Mouse (Mus musculus): ENCODE data around the gene Prr14l. TPM values are rescaled to one million over a fixed set of nuclear protein-coding genes. Genes with fewer than 3 reads are reported as not detected.
"Not testable (repeated sequence)": the region's sequence is repeated elsewhere in the genome, so short reads cannot be mapped to it uniquely, and the experiment has no call there.

Prr14l gene
- polyA plus RNA-seq, 1 experiment from 2014 or later, result 8.3 TPM

DNA sequence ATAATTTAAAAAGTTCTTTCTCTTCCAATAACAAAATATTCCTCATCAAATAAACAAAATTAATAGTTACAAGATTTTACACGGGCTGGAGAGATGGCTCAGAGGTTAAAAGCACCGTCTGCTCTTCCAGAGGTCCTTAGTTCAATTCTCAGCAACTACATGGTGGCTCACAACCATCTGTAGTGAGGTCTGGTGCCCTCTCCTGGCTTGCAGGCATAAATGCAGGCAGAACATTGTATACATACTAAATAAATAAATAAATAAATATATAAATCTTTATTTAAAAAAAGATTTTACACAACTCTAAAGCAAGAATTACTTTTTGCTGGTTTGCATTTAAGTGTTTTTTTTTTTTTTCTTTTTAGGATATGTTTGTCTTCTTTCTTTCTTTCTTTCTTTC lies 14.0 kb downstream of the Prr14l start:
- peaks cover 30% of the 10 kb centered on the region for H3K79me2 ChIP-seq (ENCODE audit: inconsistent target)
- H3K36me3 ChIP-seq (ENCODE audit: inconsistent target), result peaks cover 79% of the 10 kb centered on the region
- WGBS (ENCODE audit: missing documents), result 95% methylated on average over 2 of the region's 2 CpGs
- no peak overlapping the region for H3K4me3 ChIP-seq (ENCODE audit: inconsistent target)
- no peak overlapping the region for H3K27ac ChIP-seq

DNA sequence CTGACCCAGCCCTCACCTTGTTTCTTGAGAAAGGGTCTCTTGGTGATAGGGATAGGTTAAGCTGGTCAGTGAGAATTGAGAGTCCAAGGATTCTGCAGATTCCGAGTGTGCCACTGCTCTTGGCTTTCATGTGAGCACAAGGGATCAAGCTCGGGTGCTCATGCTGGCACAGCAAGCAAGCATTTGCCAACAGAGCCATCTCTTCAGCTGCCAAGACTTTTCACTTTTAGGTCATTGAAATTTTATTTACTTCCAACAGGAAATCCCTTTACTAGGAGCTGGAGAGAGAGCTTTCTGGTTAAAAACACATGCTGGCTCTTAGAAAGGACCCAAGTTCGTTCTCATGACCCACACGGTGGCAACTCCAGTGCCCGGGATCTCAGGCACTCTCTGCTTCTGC lies 17.1 kb downstream of the Prr14l start:
- Histone ChIP-seq H3K79me2 (ENCODE audit: inconsistent target) (peaks cover 15% of the 10 kb centered on the region; the same call in 1 of the 2 replicates), H3K27ac (no peak overlapping the region), H3K4me3 (ENCODE audit: inconsistent target) (no peak overlapping the region), H3K36me3 (ENCODE audit: inconsistent target) (peaks cover 71% of the 10 kb centered on the region)
- WGBS (ENCODE audit: missing documents), result 98% methylated on average over 4 of the region's 5 CpGs

DNA sequence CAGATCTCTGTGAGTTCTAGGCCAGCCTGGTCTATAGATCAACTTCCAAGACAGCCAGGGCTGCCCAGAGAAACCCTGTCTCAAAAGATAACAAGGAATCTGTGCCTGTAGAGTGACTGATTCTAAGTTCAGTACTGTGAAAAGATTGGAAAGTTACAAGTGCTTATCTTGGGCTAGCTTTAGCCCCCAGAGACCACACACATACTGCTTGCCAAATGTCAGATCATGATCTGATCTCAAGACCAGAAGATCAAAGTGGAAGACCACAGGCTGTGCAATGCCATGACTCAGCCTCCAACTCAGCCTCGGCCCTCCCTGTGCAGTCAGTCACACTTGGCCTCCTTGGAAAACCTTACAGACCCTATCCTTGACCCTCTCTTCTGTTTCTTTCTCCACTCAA lies 19.6 kb downstream of the Prr14l start:
- Histone ChIP-seq H3K79me2 (ENCODE audit: inconsistent target) (peaks cover 12% of the 10 kb centered on the region; the same call in 1 of the 2 replicates), H3K27ac (no peak overlapping the region), H3K36me3 (ENCODE audit: inconsistent target) (peaks cover 75% of the 10 kb centered on the region), H3K4me3 (ENCODE audit: inconsistent target) (no peak overlapping the region)
- WGBS (ENCODE audit: missing documents), result 100% methylated on average over 1 of the region's 1 CpGs

- 100% methylated on average over 2 of the region's 2 CpGs for WGBS (ENCODE audit: missing documents)
- H3K27ac ChIP-seq, result no peak overlapping the region
- H3K79me2 ChIP-seq (ENCODE audit: inconsistent target), result no peaks in the 10 kb centered on the region; the same call in 1 of the 2 replicates
- H3K4me3 ChIP-seq (ENCODE audit: inconsistent target), result no peak overlapping the region
- H3K36me3 ChIP-seq (ENCODE audit: inconsistent target), result peaks cover 74% of the 10 kb centered on the region
These were observed 24.0 kb downstream of the Prr14l start for GRCm38 (mm10) chr5:32830054-32830453.

DNA sequence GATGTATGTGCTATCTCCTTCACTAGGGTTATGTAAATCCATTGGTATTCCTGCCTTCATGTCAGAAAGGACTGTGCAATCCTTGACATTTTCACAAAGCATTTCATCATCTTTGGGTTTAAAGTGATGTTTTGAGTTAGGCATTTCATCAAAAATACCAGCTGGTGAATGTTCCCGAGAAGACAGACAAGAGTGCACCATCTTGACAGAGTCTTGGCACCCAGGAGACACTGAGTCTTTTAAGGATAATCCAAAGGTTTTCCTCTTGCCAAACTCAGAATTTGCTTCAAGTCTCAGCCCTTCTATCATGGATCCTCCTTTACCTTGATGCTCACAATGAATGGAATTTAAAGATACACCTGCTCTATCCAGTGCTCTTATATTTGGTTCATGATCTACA lies 25.3 kb downstream of the Prr14l start:
- WGBS (ENCODE audit: missing documents), result 94% methylated on average over 1 of the region's 1 CpGs
- H3K27ac ChIP-seq; H3K4me3 ChIP-seq (ENCODE audit: inconsistent target); H3K79me2 ChIP-seq (ENCODE audit: inconsistent target): not testable (repeated sequence)
- peaks cover 68% of the 10 kb centered on the region for H3K36me3 ChIP-seq (ENCODE audit: inconsistent target)

DNA sequence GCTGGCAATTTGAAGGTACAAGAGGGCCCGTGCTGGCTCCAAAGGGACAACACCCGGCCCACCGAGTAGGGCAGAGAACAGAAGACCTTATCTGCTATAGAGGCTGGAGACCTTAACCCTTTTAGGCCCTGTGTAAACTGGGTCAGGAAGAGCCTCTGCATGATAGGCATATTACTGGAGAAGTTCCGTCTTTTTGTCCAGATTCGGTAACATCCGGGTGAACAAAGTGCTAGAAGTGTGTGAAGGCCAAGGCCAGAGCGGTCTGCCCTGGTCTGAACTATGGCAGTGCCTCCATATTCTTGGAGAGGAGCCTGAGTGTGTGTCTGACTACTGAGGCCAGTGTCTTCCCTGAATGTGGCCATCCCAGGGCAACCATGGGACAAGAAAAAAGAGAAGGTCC lies 27.0 kb downstream of the Prr14l start, which contains the start of gene Gm20671:
Gene Gm20671, minus strand, starts transcription at position 101 of the 400 bp plus-strand sequence.
- 98% methylated on average over 7 of the region's 7 CpGs for WGBS (ENCODE audit: missing documents)
- Histone ChIP-seq H3K4me3 (ENCODE audit: inconsistent target) (no peak within 1 kb of the TSS), H3K79me2 (ENCODE audit: inconsistent target) (no peaks in the 10 kb centered on the region; the same call in 1 of the 2 replicates), H3K27ac (no peak within 1 kb of the TSS), H3K36me3 (ENCODE audit: inconsistent target) (peaks cover 65% of the 10 kb centered on the region)

GRCm38 (mm10) chr5:32820471-32820870 lies 33.6 kb downstream of the Prr14l start:
- H3K79me2 ChIP-seq (ENCODE audit: inconsistent target), result no peaks in the 10 kb centered on the region; the same call in 1 of the 2 replicates
- H3K4me3 ChIP-seq (ENCODE audit: inconsistent target), result no peak overlapping the region
- peaks cover 60% of the 10 kb centered on the region for H3K36me3 ChIP-seq (ENCODE audit: inconsistent target)
- 96% methylated on average over 8 of the region's 8 CpGs for WGBS (ENCODE audit: missing documents)
- H3K27ac ChIP-seq, result no peak overlapping the region

DNA sequence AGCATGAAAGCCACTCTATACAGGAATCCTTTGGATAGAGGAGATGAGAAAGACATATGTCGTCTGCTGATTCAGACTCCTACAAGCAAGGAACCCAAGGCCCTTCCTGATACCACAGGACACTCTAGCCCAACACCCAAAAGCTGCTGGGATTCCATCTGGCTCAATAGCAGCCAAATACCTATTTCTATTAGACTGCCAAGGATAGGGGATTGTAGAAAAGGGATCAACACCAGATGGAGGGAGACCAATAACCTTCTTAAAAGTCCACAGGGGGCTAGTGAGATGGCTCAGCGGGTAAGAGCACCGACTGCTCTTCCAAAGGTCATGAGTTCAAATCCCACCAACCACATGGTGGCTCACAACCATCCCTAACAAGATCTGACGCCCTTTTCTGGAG lies 38.7 kb downstream of the Prr14l start:
- H3K79me2 ChIP-seq (ENCODE audit: inconsistent target), result no peaks in the 10 kb centered on the region
- H3K36me3 ChIP-seq (ENCODE audit: inconsistent target), result peaks cover 65% of the 10 kb centered on the region
- H3K27ac ChIP-seq, result no peak overlapping the region
- no peak overlapping the region for H3K4me3 ChIP-seq (ENCODE audit: inconsistent target)
- WGBS (ENCODE audit: missing documents), result 95% methylated on average over 4 of the region's 4 CpGs

GRCm38 (mm10) chr5:32786454-32786853 lies 67.6 kb downstream of the Prr14l start:
- peaks cover 14% of the 10 kb centered on the region; the same call in 1 of the 2 replicates for H3K79me2 ChIP-seq (ENCODE audit: inconsistent target)
- no CpG with 5 or more reads among the region's 1 CpGs for WGBS (ENCODE audit: missing documents)
- not testable (repeated sequence) for H3K4me3 ChIP-seq (ENCODE audit: inconsistent target); H3K36me3 ChIP-seq (ENCODE audit: inconsistent target); H3K27ac ChIP-seq

DNA sequence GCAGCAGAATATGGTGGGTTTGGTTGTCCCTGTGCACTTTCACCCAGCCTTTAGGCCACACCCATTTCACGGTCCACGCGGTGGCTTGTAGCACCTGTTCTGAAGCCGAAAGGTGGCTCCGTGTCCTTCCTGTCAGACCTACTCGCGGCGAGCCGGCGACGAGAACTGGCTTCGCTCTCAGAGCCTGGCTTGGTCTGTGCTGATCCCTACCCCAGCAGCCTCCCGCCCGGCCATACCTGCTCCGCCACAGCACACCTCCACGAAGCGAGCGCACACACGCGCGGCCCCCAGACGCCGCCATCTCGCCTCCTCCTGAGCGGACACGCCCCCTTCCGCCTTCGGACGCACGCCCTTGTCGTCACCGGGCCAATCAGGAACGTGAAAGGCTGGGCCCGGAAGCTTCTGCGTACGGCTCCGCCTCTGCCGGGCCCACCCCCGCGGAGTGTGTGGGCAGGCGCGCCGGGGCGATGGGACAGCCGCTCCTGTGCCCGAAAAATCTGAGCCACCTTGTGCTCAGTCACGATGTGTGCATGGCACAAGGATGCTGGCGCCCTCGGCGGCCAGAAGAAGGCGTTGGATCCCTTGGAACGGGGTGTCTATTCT lies 68.6 kb downstream of the Prr14l start, which contains the start of gene Pisd:
Gene Pisd, minus strand, starts transcription at position 334 of the 603 bp plus-strand sequence.
- Histone ChIP-seq H3K4me3 (ENCODE audit: inconsistent target) (peak within 1 kb of the TSS; percentile 89), H3K36me3 (ENCODE audit: inconsistent target) (no peaks in the 10 kb centered on the region; the same call in 1 of the 2 replicates), H3K79me2 (ENCODE audit: inconsistent target) (peaks cover 14% of the 10 kb centered on the region; the same call in 1 of the 2 replicates), H3K27ac (no peak within 1 kb of the TSS)
- WGBS (ENCODE audit: missing documents), result 1% methylated on average over 49 of the region's 52 CpGs

- Histone ChIP-seq H3K27ac (no peak overlapping the region), H3K36me3 (ENCODE audit: inconsistent target) (no peaks in the 10 kb centered on the region), H3K79me2 (ENCODE audit: inconsistent target) (peaks cover 14% of the 10 kb centered on the region; the same call in 1 of the 2 replicates), H3K4me3 (ENCODE audit: inconsistent target) (peak overlapping the region; percentile 89)
- WGBS (ENCODE audit: missing documents), result 19% methylated on average over 5 of the region's 5 CpGs
These were observed 69.3 kb downstream of the Prr14l start for GRCm38 (mm10) chr5:32784726-32785125.

- H3K79me2 ChIP-seq (ENCODE audit: inconsistent target), result peaks cover 14% of the 10 kb centered on the region; the same call in 1 of the 2 replicates
- 99% methylated on average over 5 of the region's 5 CpGs for WGBS (ENCODE audit: missing documents)
- no peaks in the 10 kb centered on the region for H3K36me3 ChIP-seq (ENCODE audit: inconsistent target)
- no peak overlapping the region for H3K27ac ChIP-seq
- no peak overlapping the region for H3K4me3 ChIP-seq (ENCODE audit: inconsistent target)
These were observed 72.5 kb downstream of the Prr14l start for GRCm38 (mm10) chr5:32781596-32781995.

DNA sequence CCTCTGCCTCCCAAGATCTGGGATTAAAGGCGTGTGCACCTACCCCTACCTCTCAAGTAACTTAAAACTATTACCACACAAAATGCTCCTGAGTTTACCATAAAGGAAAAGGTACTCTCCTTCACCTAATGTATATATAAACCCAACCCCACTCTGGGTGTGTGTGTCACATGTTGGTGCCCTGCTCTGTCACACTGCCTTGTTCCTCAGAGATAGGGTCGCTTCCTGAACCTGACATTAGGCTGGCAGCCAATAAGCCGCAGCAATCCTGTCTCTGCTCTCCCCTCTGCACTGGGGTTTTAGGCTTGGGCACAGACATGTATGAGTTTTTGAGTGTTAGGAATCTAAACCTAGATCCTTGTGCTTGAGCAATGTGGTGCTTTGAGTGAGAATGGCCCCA lies 75.9 kb downstream of the Prr14l start:
- 83% methylated on average over 3 of the region's 3 CpGs for WGBS (ENCODE audit: missing documents)
- no peak overlapping the region for H3K27ac ChIP-seq

GRCm38 (mm10) chr5:32772361-32772760 lies 81.7 kb downstream of the Prr14l start:
- no peak overlapping the region for H3K4me3 ChIP-seq (ENCODE audit: inconsistent target)
- H3K79me2 ChIP-seq (ENCODE audit: inconsistent target), result no peaks in the 10 kb centered on the region

More for the DNA sequence above, 75.9 kb downstream of the Prr14l start:
- H3K79me2 ChIP-seq (ENCODE audit: inconsistent target), result peaks cover 6% of the 10 kb centered on the region; the same call in 1 of the 2 replicates
- peaks cover 13% of the 10 kb centered on the region for H3K36me3 ChIP-seq (ENCODE audit: inconsistent target)
- no peak overlapping the region for H3K4me3 ChIP-seq (ENCODE audit: inconsistent target)

GRCm38 (mm10) chr5:32767636-32768373 lies 86.3 kb downstream of the Prr14l start:
- Histone ChIP-seq H3K27ac (no peak overlapping the region), H3K4me3 (ENCODE audit: inconsistent target) (no peak overlapping the region), H3K36me3 (ENCODE audit: inconsistent target) (no peaks in the 10 kb centered on the region; the same call in 1 of the 2 replicates), H3K79me2 (ENCODE audit: inconsistent target) (no peaks in the 10 kb centered on the region)
- 91% methylated on average over 4 of the region's 4 CpGs for WGBS (ENCODE audit: missing documents)

More at GRCm38 (mm10) chr5:32772361-32772760, 81.7 kb downstream of the Prr14l start:
- Histone ChIP-seq H3K27ac (no peak overlapping the region), H3K36me3 (ENCODE audit: inconsistent target) (peaks cover 16% of the 10 kb centered on the region)
- WGBS (ENCODE audit: missing documents), result 95% methylated on average over 2 of the region's 2 CpGs
